Mouse (Mus musculus) kidney, adult 2 months (tissue): Measurements from ENCODE around the gene Ttc28.

Source experiments
- CTCF ChIP-seq: fragments of 200-500 bp; conservative IDR thresholded peaks from 2 replicates; pipeline ENCODE4 v1.5.1; 2011; ENCODE audit warnings: low read depth, mild to moderate bottlenecking, control low read depth, low read length, moderate library complexity, mixed read lengths; ENCODE audit not compliant: insufficient read depth, insufficient read length
- POLR2A ChIP-seq: fragments of 200-500 bp; IDR thresholded peaks from one replicate; pipeline ENCODE4 v1.6.1; 2011; ENCODE audit warnings: low read depth, low read length, control low read depth

GRCm38 (mm10) chr5:111213935-111214450, 334.4 kb downstream of the Ttc28 start:
- TF ChIP-seq CTCF (no peak; the same call in 1 of the 2 replicates), POLR2A (no peak)
